Comparison of ENCODE assay signal across 8 mouse cellular contexts in genomic region chr11:58904838-58905237, GRCm38 (mm10). TPM values are rescaled to one million over a fixed set of nuclear protein-coding genes. Genes with fewer than 3 reads are reported as not detected.
A peak's percentile ranks its signal among the peaks of the same experiment; 100 is the strongest.
DNase-seq lines count a peak whose midpoint lies in the region; ATAC-seq lines count a peak whose summit lies in the region.

No protein-coding gene starts in this region.

- H3K9ac ChIP-seq in hindbrain, embryonic 16.5 days (ENCODE audit: low read depth, low read length): no peak overlapping the region

- peak; percentile 47 for DNase-seq in thymus, postnatal 0 days (ENCODE audit: low spot score)
- DNase-seq in thymus, postnatal 36 days: no peak
- peak; percentile 53 for DNase-seq in embryo, embryonic 10.5 days (ENCODE audit: low spot score)
- DNase-seq in lung, postnatal 14 days: peak; percentile 14
- no peak for DNase-seq in urinary bladder, postnatal 36 days (ENCODE audit: low spot score in 2 of 2)
- no peak for DNase-seq in left cerebral cortex, adult 11 months (ENCODE audit: low spot score)

- H3K36me3 ChIP-seq in hindbrain, embryonic 16.5 days (ENCODE audit: control insufficient read depth, insufficient read depth, low read length): peaks cover 6% of the 10 kb centered on the region; the same call in 1 of the 2 replicates

- no peaks in the 10 kb centered on the region for H3K9me3 ChIP-seq in hindbrain, embryonic 16.5 days (ENCODE audit: control insufficient read depth, low read length)

- no peak overlapping the region for H3K27ac ChIP-seq in hindbrain, embryonic 16.5 days (ENCODE audit: low read depth, low read length)

- 52% methylated on average over 6 of the region's 6 CpGs for WGBS in hindbrain, embryonic 16.5 days

- ATAC-seq in hindbrain, embryonic 16.5 days: no peak
- no peak for ATAC-seq in activated CD4-positive, CD25-positive, alpha-beta regulatory T cell, adult 4 months

- H3K27me3 ChIP-seq in hindbrain, embryonic 16.5 days (replicated peaks; ENCODE audit: control insufficient read depth, insufficient read depth, low read length): no peaks in the 10 kb centered on the region

- H3K4me1 ChIP-seq in hindbrain, embryonic 16.5 days (ENCODE audit: control insufficient read depth, insufficient read depth, low read depth, low read length): peaks cover 9% of the 10 kb centered on the region

- peak overlapping the region; percentile 87 for H3K4me2 ChIP-seq in hindbrain, embryonic 16.5 days (ENCODE audit: low read length)

- H3K4me3 ChIP-seq in hindbrain, embryonic 16.5 days (ENCODE audit: low read length): no peak overlapping the region

RNA-seq across cellular contexts. Expression of gene Zfp39, which starts 0.8 kb away (rescaled TPM):
- polyA plus RNA-seq in thymus, postnatal 0 days (2015; fragmentation: Nextera tagmentation; extraction: Ambion mirVana): 6.1 and 7.9 TPM in 2 replicates
- 6.1 and 8.1 TPM in 2 replicates for polyA plus RNA-seq in hindbrain, embryonic 16.5 days (2015; fragmentation: Nextera tagmentation; extraction: Ambion mirVana)
- 1 to 10 TPM; 7.4 to 7.7 TPM for polyA plus RNA-seq in activated CD4-positive, CD25-positive, alpha-beta regulatory T cell, adult 4 months (2017; shearing (Covaris generic))

RNA-seq across cellular contexts. Expression of gene Btnl10, which starts 12.9 kb away (rescaled TPM):
- polyA plus RNA-seq in thymus, postnatal 0 days (2015; fragmentation: Nextera tagmentation; extraction: Ambion mirVana): 0.09 TPM in 1 of 2 replicates, not detected in the other
- not detected in 2 replicates for polyA plus RNA-seq in hindbrain, embryonic 16.5 days (2015; fragmentation: Nextera tagmentation; extraction: Ambion mirVana)
- not detected for polyA plus RNA-seq in activated CD4-positive, CD25-positive, alpha-beta regulatory T cell, adult 4 months (2017; shearing (Covaris generic))

RNA-seq across cellular contexts. Expression of gene Rnf187, which starts 33.9 kb away (rescaled TPM):
- polyA plus RNA-seq in thymus, postnatal 0 days (2015; fragmentation: Nextera tagmentation; extraction: Ambion mirVana): 245 and 268 TPM in 2 replicates
- 563 and 570 TPM in 2 replicates for polyA plus RNA-seq in hindbrain, embryonic 16.5 days (2015; fragmentation: Nextera tagmentation; extraction: Ambion mirVana)
- polyA plus RNA-seq in activated CD4-positive, CD25-positive, alpha-beta regulatory T cell, adult 4 months (2017; shearing (Covaris generic)): 10 to 100 TPM; 11.4 to 17.9 TPM

RNA-seq across cellular contexts. Expression of gene 2810021J22Rik, which starts 37.8 kb away (rescaled TPM):
- 7.7 and 9.0 TPM in 2 replicates for polyA plus RNA-seq in thymus, postnatal 0 days (2015; fragmentation: Nextera tagmentation; extraction: Ambion mirVana)
- 10.8 and 13.8 TPM in 2 replicates for polyA plus RNA-seq in hindbrain, embryonic 16.5 days (2015; fragmentation: Nextera tagmentation; extraction: Ambion mirVana)
- polyA plus RNA-seq in activated CD4-positive, CD25-positive, alpha-beta regulatory T cell, adult 4 months (2017; shearing (Covaris generic)): 1 to 10 TPM; 6.4 to 9.2 TPM

RNA-seq across cellular contexts. Expression of gene Hist3h2ba, which starts 43.9 kb away (rescaled TPM):
- polyA plus RNA-seq in thymus, postnatal 0 days (2015; fragmentation: Nextera tagmentation; extraction: Ambion mirVana): 50.8 and 57.5 TPM in 2 replicates
- 249 and 250 TPM in 2 replicates for polyA plus RNA-seq in hindbrain, embryonic 16.5 days (2015; fragmentation: Nextera tagmentation; extraction: Ambion mirVana)
- 1 to 10 TPM; 1.8 to 4.2 TPM for polyA plus RNA-seq in activated CD4-positive, CD25-positive, alpha-beta regulatory T cell, adult 4 months (2017; shearing (Covaris generic))

Comparison
In these comparisons a context has a peak if more than half of its experiments do, and no peak if none do; other contexts are left out.
1. DNase-seq: peak in thymus, postnatal 0 days (single experiment), embryo, embryonic 10.5 days (single experiment) and lung, postnatal 14 days (single experiment); none in thymus, postnatal 36 days (0 of 2), urinary bladder, postnatal 36 days (0 of 2) and left cerebral cortex, adult 11 months (single experiment).
2. RNA of gene Rnf187, which starts 33.9 kb away (polyA plus RNA-seq): 563 to 570 TPM in hindbrain, embryonic 16.5 days and 245 to 268 TPM in thymus, postnatal 0 days; 11.4 to 17.9 TPM in activated CD4-positive, CD25-positive, alpha-beta regulatory T cell, adult 4 months; every median in the first group is over 10 times any median in the second.